Mouse (Mus musculus): ENCODE data around the gene Slc9a8. TPM values are rescaled to one million over a fixed set of nuclear protein-coding genes. Genes with fewer than 3 reads are reported as not detected.

Slc9a8 gene
- polyA plus RNA-seq, 1 experiment from 2014 or later = 27.5 TPM

DNA sequence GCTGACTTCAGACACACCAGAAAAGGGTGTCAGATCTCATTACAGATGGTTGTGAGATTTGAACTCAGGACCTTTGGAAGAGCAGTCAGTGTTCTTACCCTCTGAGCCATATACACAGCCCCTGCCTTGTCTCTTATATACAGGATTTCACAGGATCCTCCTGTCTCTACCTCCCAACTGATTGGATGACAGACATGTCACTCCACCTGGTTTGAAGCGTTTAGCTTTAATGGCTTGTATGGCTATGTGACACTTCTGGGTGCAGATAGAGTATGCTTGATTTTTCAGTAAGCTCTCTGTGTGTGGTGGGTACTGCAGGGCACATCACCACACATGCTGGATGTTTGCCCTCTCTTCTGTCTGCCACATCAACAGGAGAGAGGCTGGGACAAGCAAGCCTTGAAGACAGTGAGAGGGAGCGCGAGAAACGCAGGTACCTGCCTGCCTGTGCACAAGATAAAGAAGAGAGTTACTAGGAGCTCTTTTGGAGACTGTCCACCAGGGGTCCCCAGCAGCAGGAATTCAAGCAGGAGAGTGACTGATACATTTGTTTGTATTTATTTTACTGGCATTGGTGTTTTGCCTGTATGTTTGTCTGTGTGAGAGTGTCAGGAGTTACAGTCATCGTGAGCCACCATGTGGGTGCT is 98.2 kb downstream of the Slc9a8 start:
- H3K4me2 ChIP-seq (replicated peaks; ENCODE audit: low read depth, low read length) = no peak overlapping the region
- H3K9ac ChIP-seq (replicated peaks; ENCODE audit: low read depth, low read length) = no peak overlapping the region
- no peak for ATAC-seq (ENCODE audit: insufficient number of reproducible peaks, insufficient read depth, low FRiP score, low read depth)
- no peak overlapping the region for H3K4me3 ChIP-seq (ENCODE audit: low read depth, low read length)
- no peak overlapping the region for H3K27ac ChIP-seq (ENCODE audit: low read length)
- H3K9me3 ChIP-seq (ENCODE audit: control insufficient read depth, low read depth, low read length) = no peaks in the 10 kb centered on the region
- H3K4me1 ChIP-seq (ENCODE audit: control insufficient read depth, insufficient read depth, low read length) = no peaks in the 10 kb centered on the region
- H3K36me3 ChIP-seq (ENCODE audit: control insufficient read depth, insufficient read depth, low read length) = peaks cover 32% of the 10 kb centered on the region
- WGBS = 79% methylated on average over 5 of the region's 5 CpGs
- H3K27me3 ChIP-seq (ENCODE audit: control insufficient read depth, insufficient read depth, low read length) = no peaks in the 10 kb centered on the region

Other genes starting within 250 kb of the Slc9a8 start
- gene Kcnb1, start 231.6 kb upstream of the Slc9a8 start, polyA plus RNA-seq (2014; fragmentation: Nextera tagmentation; extraction: Ambion mirVana) = 2.1 and 2.5 TPM in 2 replicates
- gene Ptgis, start 181.1 kb upstream of the Slc9a8 start, polyA plus RNA-seq (2014; fragmentation: Nextera tagmentation; extraction: Ambion mirVana) = 26.6 and 28.1 TPM in 2 replicates
- 10.1 and 16.0 TPM in 2 replicates for gene B4galt5, start 72.5 kb upstream of the Slc9a8 start, polyA plus RNA-seq (2014; fragmentation: Nextera tagmentation; extraction: Ambion mirVana)
- gene Rnf114, start 70.9 kb downstream of the Slc9a8 start, polyA plus RNA-seq (2014; fragmentation: Nextera tagmentation; extraction: Ambion mirVana) = 78.2 and 83.2 TPM in 2 replicates
- 11.2 and 13.1 TPM in 2 replicates for gene Spata2, start 71.2 kb downstream of the Slc9a8 start, polyA plus RNA-seq (2014; fragmentation: Nextera tagmentation; extraction: Ambion mirVana)
- gene Snai1, start 116.5 kb downstream of the Slc9a8 start, polyA plus RNA-seq (2014; fragmentation: Nextera tagmentation; extraction: Ambion mirVana) = 11.6 and 12.9 TPM in 2 replicates
- gene Ube2v1, start 210.4 kb downstream of the Slc9a8 start, polyA plus RNA-seq (2014; fragmentation: Nextera tagmentation; extraction: Ambion mirVana) = 252 and 259 TPM in 2 replicates
- 7.9 and 8.1 TPM in 2 replicates for gene Gm20431, start 239.8 kb downstream of the Slc9a8 start, polyA plus RNA-seq (2014; fragmentation: Nextera tagmentation; extraction: Ambion mirVana)